Mouse (Mus musculus) neural tube, embryonic 11.5 days (tissue): ENCODE results near the gene Cux2. TPM values are rescaled to one million over a fixed set of nuclear protein-coding genes. Genes with fewer than 3 reads are reported as not detected.
A peak's percentile ranks its signal among the peaks of the same experiment; 100 is the strongest.

ENCODE experiments used
- ATAC-seq: fragments of 200-750 bp; cut with Nextera tagmentation; 2 replicates; pipeline ENCODE4 v1.8.0; 2017; ENCODE audit warnings: moderate number of reproducible peaks, mild to moderate bottlenecking, moderate TSS enrichment, moderate library complexity; ENCODE audit not compliant: insufficient read depth, low FRiP score, low TSS enrichment
- DNase-seq: peaks from one replicate; pipeline ENCODE4 v3.0.0-alpha.2; 2015; ENCODE audit warnings: low spot score
- H3K27ac ChIP-seq: fragments of 300-500 bp; sonication (generic); 2 replicates; pipeline ENCODE4 v1.5.1; 2014; ENCODE audit warnings: low read depth, mild to moderate bottlenecking, low read length
- H3K27me3 ChIP-seq: fragments of 300-500 bp; sonication (generic); 2 replicates; pipeline ENCODE4 v1.6.1; 2014; ENCODE audit warnings: mild to moderate bottlenecking, low read length, mixed read lengths; ENCODE audit not compliant: control insufficient read depth, insufficient read depth
- H3K36me3 ChIP-seq: fragments of 300-500 bp; sonication (generic); 2 replicates; pipeline ENCODE4 v1.6.1; 2014; ENCODE audit warnings: mild to moderate bottlenecking, low read length, moderate library complexity, mixed read lengths; ENCODE audit not compliant: control insufficient read depth, insufficient read depth
- H3K4me1 ChIP-seq: fragments of 300-500 bp; sonication (generic); 2 replicates; pipeline ENCODE4 v1.6.1; 2014; ENCODE audit warnings: low read length, mixed read lengths; ENCODE audit not compliant: control insufficient read depth, insufficient read depth
- H3K4me2 ChIP-seq: fragments of 300-500 bp; sonication (generic); 2 replicates; pipeline ENCODE4 v1.6.1; 2014; ENCODE audit warnings: low read depth, mild to moderate bottlenecking, moderate library complexity
- H3K4me3 ChIP-seq: fragments of 300-500 bp; sonication (generic); 2 replicates; pipeline ENCODE4 v1.5.1; 2014; ENCODE audit warnings: low read depth, low read length
- H3K9ac ChIP-seq: fragments of 300-500 bp; sonication (generic); 2 replicates; pipeline ENCODE4 v1.6.1; 2014; ENCODE audit warnings: mild to moderate bottlenecking, low read length
- H3K9me3 ChIP-seq: fragments of 300-500 bp; sonication (generic); 2 replicates; pipeline ENCODE4 v1.6.1; 2016; ENCODE audit warnings: low read length; ENCODE audit not compliant: control insufficient read depth
- WGBS: fragments of 180-500 bp; shearing (Covaris S2); extraction: QIAGEN DNeasy Blood & Tissue Kit; methylation state at CpG from one replicate; pipeline ENCODE4 v1.1.7; 2014; 5-methylcytosine and 5-hydroxymethylcytosine counted together
- polyA plus RNA-seq: library from polyadenylated mRNA; unstranded; fragments of >200 nt; fragmentation: Nextera tagmentation; extraction: Ambion mirVana; gene quantifications from 2 replicates; pipeline ENCODE4 v1.2.1, GENCODE M21; 2014

Cux2 gene
- polyA plus RNA-seq, 1 experiment from 2014 or later, result 12.7 TPM

DNA sequence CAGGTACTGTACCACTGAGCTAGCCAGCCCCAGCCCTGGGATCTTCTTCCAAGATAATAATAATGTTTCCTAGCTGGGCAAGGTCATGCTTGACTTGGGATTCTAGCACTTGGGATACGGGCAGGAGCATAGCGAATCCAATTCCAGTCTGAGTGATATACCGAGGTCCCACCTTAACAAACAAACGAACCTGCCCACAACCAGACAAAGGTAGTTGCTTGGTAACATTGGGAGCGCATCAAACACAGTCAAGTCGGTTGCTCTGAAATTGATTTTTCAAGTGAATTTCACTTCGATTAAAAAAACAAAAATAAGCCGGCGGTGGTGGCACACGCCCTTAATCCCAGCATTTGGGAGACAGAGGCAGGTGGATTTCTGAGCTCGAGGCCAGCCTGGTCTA, 203.6 kb downstream of the Cux2 start:
- peaks cover 27% of the 10 kb centered on the region for H3K27me3 ChIP-seq
- H3K27ac ChIP-seq, result no peak overlapping the region
- no peaks in the 10 kb centered on the region for H3K9me3 ChIP-seq
- H3K9ac ChIP-seq, result no peak overlapping the region
- H3K36me3 ChIP-seq, result no peaks in the 10 kb centered on the region
- no peak overlapping the region for H3K4me3 ChIP-seq
- no peak for ATAC-seq
- DNase-seq, result no peak
- peaks cover 15% of the 10 kb centered on the region for H3K4me1 ChIP-seq
- H3K4me2 ChIP-seq, result no peak overlapping the region
- 88% methylated on average over 11 of the region's 11 CpGs for WGBS

DNA sequence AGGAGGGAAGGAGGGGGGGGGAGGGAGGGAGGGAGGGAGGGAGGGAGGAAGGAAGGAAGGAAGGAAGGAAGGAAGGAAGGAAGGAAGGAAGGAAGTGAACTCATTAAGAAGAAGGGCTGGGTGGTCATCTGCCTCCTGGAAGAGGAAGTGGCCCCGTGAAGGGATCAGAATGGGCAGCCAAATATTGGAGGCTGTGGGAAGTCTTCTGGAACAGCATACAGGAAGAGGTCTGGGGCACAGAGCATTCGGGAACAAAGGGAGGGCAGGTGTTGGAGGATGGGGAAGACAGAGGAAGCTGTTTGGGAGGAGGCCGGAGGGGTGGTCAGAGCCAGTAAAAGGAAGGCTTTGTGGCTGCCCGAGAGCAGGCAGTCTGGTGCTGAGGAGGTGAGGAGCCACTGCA, 204.5 kb downstream of the Cux2 start:
- H3K4me3 ChIP-seq, result no peak overlapping the region
- DNase-seq (no peak), ATAC-seq (no peak)
- no peaks in the 10 kb centered on the region for H3K36me3 ChIP-seq
- no peak overlapping the region for H3K9ac ChIP-seq
- H3K27me3 ChIP-seq, result peaks cover 27% of the 10 kb centered on the region
- 51% methylated on average over 4 of the region's 4 CpGs for WGBS
- H3K4me2 ChIP-seq, result no peak overlapping the region
- no peak overlapping the region for H3K27ac ChIP-seq
- no peaks in the 10 kb centered on the region for H3K9me3 ChIP-seq
- H3K4me1 ChIP-seq, result peaks cover 11% of the 10 kb centered on the region

DNA sequence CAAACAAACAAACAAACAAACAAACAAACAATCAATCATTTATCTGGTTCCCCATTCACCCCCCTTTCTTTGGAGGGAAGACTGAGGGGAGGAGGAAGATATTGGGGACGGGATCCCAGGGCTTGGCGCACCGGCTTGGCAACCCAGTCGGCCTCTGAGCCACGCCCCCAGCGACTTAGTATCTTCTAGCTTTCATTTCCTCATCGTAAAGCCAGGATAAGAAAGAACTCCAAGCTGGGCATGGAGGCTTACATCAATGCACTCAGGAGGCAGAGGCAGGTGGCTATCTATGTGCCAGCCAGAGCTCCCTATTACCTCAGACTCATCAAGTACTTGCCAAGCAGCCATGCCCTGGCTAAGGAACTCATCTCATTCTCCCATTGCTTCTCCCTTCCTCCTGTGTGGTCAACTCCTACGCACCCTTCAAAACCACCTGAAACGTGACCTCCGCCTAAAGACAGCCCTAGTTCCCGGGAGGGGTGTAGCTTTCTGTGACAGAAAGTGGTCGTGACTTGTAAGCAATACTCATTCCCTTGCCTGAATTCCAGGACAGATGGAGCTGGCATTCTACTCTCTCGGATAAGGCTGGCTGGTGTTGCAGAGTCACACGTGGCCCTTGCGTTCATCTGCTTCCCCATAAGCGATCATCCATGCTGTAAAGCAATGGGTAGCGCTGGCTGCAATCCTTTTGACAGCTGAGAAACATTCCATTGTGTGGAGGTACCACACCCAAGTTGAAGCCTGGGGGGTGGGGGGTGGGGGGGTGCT, 206.6 kb downstream of the Cux2 start:
- Histone ChIP-seq H3K4me3 (no peak overlapping the region), H3K9ac (no peak overlapping the region), H3K4me2 (peak overlapping the region; percentile 53), H3K4me1 (peaks cover 6% of the 10 kb centered on the region; the same call in 1 of the 2 replicates), H3K9me3 (no peaks in the 10 kb centered on the region), H3K36me3 (no peaks in the 10 kb centered on the region), H3K27me3 (peaks cover 37% of the 10 kb centered on the region), H3K27ac (no peak overlapping the region)
- ATAC-seq (no peak), DNase-seq (no peak)
- WGBS, result 16% methylated on average over 17 of the region's 17 CpGs

DNA sequence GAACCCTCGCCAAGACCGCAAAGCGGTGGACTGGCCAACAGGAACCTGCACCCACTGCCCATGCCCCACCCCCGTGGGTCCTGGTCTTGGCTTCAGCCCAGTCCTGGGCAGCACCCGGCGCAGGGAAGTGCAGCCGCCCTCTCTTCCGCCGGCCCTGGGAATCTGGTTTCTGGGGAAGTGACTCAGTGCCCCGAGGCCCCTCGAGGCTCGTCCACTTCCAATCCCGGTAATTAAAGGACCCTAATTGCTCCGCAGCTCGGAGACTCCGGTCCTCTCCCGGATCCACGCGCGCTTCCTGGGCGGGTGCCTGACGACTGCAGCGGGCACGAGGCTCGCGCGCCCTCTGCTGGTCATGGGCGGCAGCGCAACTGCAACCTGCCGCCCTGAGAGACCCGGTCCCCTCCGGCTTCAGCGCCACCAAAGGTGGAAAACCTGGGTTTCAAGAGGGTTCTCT, 207.2 kb downstream of the Cux2 start:
- WGBS, result 1% methylated on average over 33 of the region's 33 CpGs
- peak overlapping the region; percentile 53 for H3K4me2 ChIP-seq
- ATAC-seq (peak; percentile 64; the same call in 1 of the 2 replicates), DNase-seq (peak; percentile 86)
- H3K9me3 ChIP-seq, result no peaks in the 10 kb centered on the region
- H3K4me3 ChIP-seq, result peak overlapping the region; percentile 31
- H3K9ac ChIP-seq, result peak overlapping the region; percentile 53; the same call in 1 of the 2 replicates
- no peaks in the 10 kb centered on the region for H3K36me3 ChIP-seq
- H3K27ac ChIP-seq, result no peak overlapping the region
- H3K27me3 ChIP-seq, result peaks cover 44% of the 10 kb centered on the region
- peaks cover 8% of the 10 kb centered on the region; the same call in 1 of the 2 replicates for H3K4me1 ChIP-seq

DNA sequence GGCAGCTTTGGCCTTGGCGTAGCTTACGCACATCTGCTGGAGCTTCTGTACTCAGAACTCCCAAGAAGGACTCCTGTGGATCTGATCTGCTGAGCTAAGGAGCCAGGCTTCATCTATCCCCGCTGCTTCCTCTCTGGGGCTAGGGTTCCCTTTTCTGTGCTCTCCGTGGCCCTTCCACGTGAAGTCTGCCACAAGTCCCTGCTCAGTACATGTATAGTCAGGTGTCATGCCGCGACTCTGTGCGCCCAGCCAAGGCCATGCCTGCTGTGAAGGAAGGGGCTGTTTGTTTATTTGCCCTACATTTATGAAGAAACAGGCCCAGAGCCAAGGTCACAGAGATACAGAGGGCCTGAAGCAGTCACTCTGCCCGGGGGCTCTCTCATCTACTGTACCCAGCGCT, 207.9 kb downstream of the Cux2 start:
- Histone ChIP-seq H3K4me3 (no peak overlapping the region), H3K9me3 (no peaks in the 10 kb centered on the region)
- 36% methylated on average over 10 of the region's 10 CpGs for WGBS

DNA sequence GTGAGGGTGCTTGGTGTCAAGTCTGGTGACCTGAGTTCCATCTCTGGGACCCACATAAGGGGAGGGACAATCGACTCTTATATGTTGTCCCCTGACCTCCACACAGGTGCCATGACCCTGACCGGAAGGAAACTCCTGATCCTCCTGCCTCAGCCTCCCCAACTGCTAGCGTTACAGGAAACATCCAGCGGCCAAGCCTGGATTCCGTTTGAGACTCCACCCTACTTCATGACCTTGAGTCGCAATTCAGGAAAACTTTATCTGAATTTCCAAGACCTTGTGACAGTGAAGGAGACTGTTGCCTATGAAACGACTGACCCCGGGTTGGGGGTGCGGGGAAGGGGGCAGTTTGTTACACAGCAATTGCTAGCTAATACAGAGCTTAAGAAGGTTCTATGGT, 208.4 kb downstream of the Cux2 start:
- no peaks in the 10 kb centered on the region for H3K9me3 ChIP-seq
- 93% methylated on average over 9 of the region's 9 CpGs for WGBS
- no peak overlapping the region for H3K4me2 ChIP-seq
- DNase-seq (no peak), ATAC-seq (no peak)
- peaks cover 51% of the 10 kb centered on the region for H3K27me3 ChIP-seq
- no peak overlapping the region for H3K9ac ChIP-seq
- H3K36me3 ChIP-seq, result no peaks in the 10 kb centered on the region
- peaks cover 8% of the 10 kb centered on the region for H3K4me1 ChIP-seq
- no peak overlapping the region for H3K27ac ChIP-seq
- H3K4me3 ChIP-seq, result no peak overlapping the region

More for the DNA sequence above, 207.9 kb downstream of the Cux2 start:
- peaks cover 51% of the 10 kb centered on the region for H3K27me3 ChIP-seq
- DNase-seq (no peak), ATAC-seq (no peak)
- H3K9ac ChIP-seq, result no peak overlapping the region
- no peak overlapping the region for H3K4me2 ChIP-seq
- peaks cover 8% of the 10 kb centered on the region for H3K4me1 ChIP-seq
- H3K27ac ChIP-seq, result no peak overlapping the region
- H3K36me3 ChIP-seq, result no peaks in the 10 kb centered on the region

DNA sequence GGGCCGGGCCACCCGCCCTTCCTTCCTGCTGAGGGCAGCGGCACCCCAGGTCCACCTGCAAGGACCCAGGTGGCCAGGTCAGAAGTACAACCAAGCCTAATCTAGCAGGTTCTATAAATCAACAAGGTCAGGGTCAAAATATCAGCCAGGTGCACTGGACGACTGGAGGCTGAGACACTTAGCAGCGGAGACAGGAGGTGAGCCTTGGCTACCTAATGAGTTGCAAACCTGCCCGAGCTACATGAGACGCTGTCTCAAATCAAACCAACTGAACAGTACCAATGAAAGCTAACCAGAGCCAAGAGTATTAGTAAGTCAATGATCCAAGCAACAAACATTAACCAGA, 210.8 kb downstream of the Cux2 start:
- WGBS, result 28% methylated on average over 6 of the region's 7 CpGs
- Histone ChIP-seq H3K36me3 (no peaks in the 10 kb centered on the region), H3K27ac (no peak overlapping the region), H3K9ac (no peak overlapping the region), H3K27me3 (peaks cover 45% of the 10 kb centered on the region), H3K4me1 (peaks cover 17% of the 10 kb centered on the region), H3K4me3 (peak overlapping the region; percentile 24), H3K4me2 (peak overlapping the region; percentile 41), H3K9me3 (no peaks in the 10 kb centered on the region)
- DNase-seq (no peak), ATAC-seq (no peak)

DNA sequence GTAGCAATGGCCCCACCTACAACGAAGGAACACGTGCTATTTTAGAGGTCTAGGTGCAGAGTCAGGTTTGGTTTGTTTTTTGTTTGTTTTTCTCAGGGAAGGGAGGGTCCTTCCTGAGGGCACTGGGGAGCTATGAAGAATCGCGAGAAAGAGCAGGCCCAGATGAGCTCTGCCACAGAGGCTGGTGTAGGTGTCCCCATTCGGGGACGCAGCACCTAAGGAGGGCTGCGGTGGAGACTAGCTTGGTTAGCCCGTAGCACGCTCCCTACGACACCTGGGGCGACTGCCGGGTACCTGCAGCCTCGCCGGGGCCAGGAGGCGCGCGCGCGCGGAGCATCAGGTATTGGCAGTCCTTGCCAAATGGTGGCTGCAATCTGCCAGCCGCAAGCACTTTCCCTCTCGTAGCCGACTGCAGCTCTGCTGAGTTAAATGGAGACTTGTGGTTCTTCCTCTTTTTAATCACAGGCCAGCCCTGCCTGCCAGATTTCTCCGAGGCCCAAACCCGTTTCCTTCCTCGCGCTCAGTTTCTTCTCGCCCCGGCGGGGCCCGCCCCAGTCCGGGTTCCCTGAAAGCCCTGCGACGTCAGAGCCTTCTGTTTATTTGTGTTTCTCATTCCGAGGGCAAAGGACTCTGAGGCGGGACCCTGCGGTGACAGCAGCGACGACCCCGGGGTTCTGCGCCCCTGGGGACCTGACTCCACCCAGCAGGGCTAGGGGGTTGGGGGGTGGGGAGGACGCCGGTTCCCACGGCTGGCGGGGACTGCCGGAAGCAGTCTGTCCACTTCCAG, 211.4 kb downstream of the Cux2 start:
- Histone ChIP-seq H3K4me1 (peaks cover 23% of the 10 kb centered on the region), H3K4me2 (peak overlapping the region; percentile 41), H3K36me3 (no peaks in the 10 kb centered on the region), H3K9ac (no peak overlapping the region), H3K9me3 (no peaks in the 10 kb centered on the region), H3K27ac (no peak overlapping the region), H3K4me3 (peak overlapping the region; percentile 24), H3K27me3 (peaks cover 40% of the 10 kb centered on the region)
- ATAC-seq, result no peak
- no peak for DNase-seq
- WGBS, result under 1% methylated on average over 46 of the region's 46 CpGs
